Mouse (Mus musculus): Measurements from ENCODE around the gene Uts2. TPM values are rescaled to one million over a fixed set of nuclear protein-coding genes. Genes with fewer than 3 reads are reported as not detected.

The Uts2 gene
- total and polyA plus RNA-seq, 3 experiments = not detected

- no peaks in the 10 kb centered on the region for H3K9me3 ChIP-seq (replicated peaks; ENCODE audit: insufficient read depth, low read length)
- no peak for DNase-seq (ENCODE audit: low read depth, low spot score)
- H3K4me1 ChIP-seq (ENCODE audit: control insufficient read depth in 1 of 2, insufficient read depth in 2 of 2, low read length in 2 of 2) = no peaks in the 10 kb centered on the region
- no peaks in the 10 kb centered on the region for H3K36me3 ChIP-seq (ENCODE audit: control insufficient read depth in 1 of 2, insufficient read depth in 2 of 2, low read length in 2 of 2)
- no peak overlapping the region for H3K9ac ChIP-seq (ENCODE audit: control insufficient read depth, low read depth, low read length, poor library complexity, severe bottlenecking)
- H3K27me3 ChIP-seq (ENCODE audit: control insufficient read depth in 1 of 2, insufficient read depth in 2 of 2, low read length in 2 of 2) = no peaks in the 10 kb centered on the region; a peak in 2 of 4 replicates
- TF ChIP-seq KAT2A (conservative IDR thresholded peaks at IDR 0.05; ENCODE audit: low read depth, low read length) (no peak), HCFC1 (IDR thresholded peaks at IDR 0.05; ENCODE audit: low read depth, low read length) (no peak), USF2 (IDR thresholded peaks at IDR 0.05; ENCODE audit: borderline replicate concordance in 1 of 2, insufficient read depth in 1 of 2, low read depth in 1 of 2, low read length in 2 of 2) (no peak), CHD1 (IDR thresholded peaks at IDR 0.05; ENCODE audit: low read depth, low read length) (no peak), ZC3H11A (IDR thresholded peaks at IDR 0.05; ENCODE audit: low read depth, low read length) (no peak), MEF2A (IDR thresholded peaks at IDR 0.05; ENCODE audit: extremely low read depth, insufficient replicate concordance, low read depth, low read length, poor library complexity, severe bottlenecking) (no peak), ZNF384 (IDR thresholded peaks at IDR 0.05; ENCODE audit: low read depth, low read length) (no peak), CTCF (IDR thresholded peaks at IDR 0.05 in 2 of 3, conservative IDR thresholded peaks at IDR 0.05 in 1 of 3; ENCODE audit: control insufficient read depth in 1 of 3, insufficient read depth in 1 of 3, low read depth in 2 of 3, low read length in 3 of 3, poor library complexity in 1 of 3, severe bottlenecking in 1 of 3) (no peak), MAFK (IDR thresholded peaks at IDR 0.05; ENCODE audit: borderline replicate concordance, low read depth, low read length) (no peak), TAL1 (IDR thresholded peaks at IDR 0.05; ENCODE audit: low read length) (no peak), SMC3 (IDR thresholded peaks at IDR 0.05; ENCODE audit: low read depth, low read length) (no peak), JUND (IDR thresholded peaks at IDR 0.05; ENCODE audit: low read depth, low read length) (no peak), GATA1 (IDR thresholded peaks at IDR 0.05; ENCODE audit: low read depth, low read length) (no peak), RCOR1 (IDR thresholded peaks at IDR 0.05; ENCODE audit: low read depth, low read length) (no peak), ZKSCAN1 (IDR thresholded peaks at IDR 0.05; ENCODE audit: low read depth, low read length) (no peak), UBTF (IDR thresholded peaks at IDR 0.05; ENCODE audit: borderline replicate concordance, insufficient read depth, low read depth, low read length) (no peak), RAD21 (IDR thresholded peaks at IDR 0.05; ENCODE audit: low read depth, low read length) (no peak), POLR2AphosphoS5 (IDR thresholded peaks at IDR 0.05; ENCODE audit: borderline replicate concordance, low read depth, low read length) (no peak), GABPA (IDR thresholded peaks at IDR 0.05; ENCODE audit: low read depth, low read length) (no peak), USF1 (IDR thresholded peaks at IDR 0.05; ENCODE audit: low read depth, low read length) (no peak)
- no peak overlapping the region for H3K4me3 ChIP-seq (ENCODE audit: control insufficient read depth in 1 of 2, insufficient read depth in 1 of 2, low read depth in 2 of 2, low read length in 2 of 2)
- no peaks in the 10 kb centered on the region for H3K79me2 ChIP-seq (ENCODE audit: control insufficient read depth, insufficient read depth, low read length, poor library complexity)
- H3K27ac ChIP-seq (ENCODE audit: control insufficient read depth, low read depth, low read length) = no peak overlapping the region
These were observed 34.7 kb upstream of the Uts2 start for GRCm38 (mm10) chr4:150962231-150962630.

- Histone ChIP-seq H3K27me3 (ENCODE audit: control insufficient read depth in 1 of 2, insufficient read depth in 2 of 2, low read length in 2 of 2) (no peaks in the 10 kb centered on the region; a peak in 1 of 4 replicates), H3K9me3 (replicated peaks; ENCODE audit: insufficient read depth, low read length) (no peaks in the 10 kb centered on the region), H3K4me3 (ENCODE audit: control insufficient read depth in 1 of 2, insufficient read depth in 1 of 2, low read depth in 2 of 2, low read length in 2 of 2) (no peak overlapping the region), H3K36me3 (ENCODE audit: control insufficient read depth in 1 of 2, insufficient read depth in 2 of 2, low read length in 2 of 2) (no peaks in the 10 kb centered on the region), H3K79me2 (ENCODE audit: control insufficient read depth, insufficient read depth, low read length, poor library complexity) (no peaks in the 10 kb centered on the region), H3K9ac (ENCODE audit: control insufficient read depth, low read depth, low read length, poor library complexity, severe bottlenecking) (no peak overlapping the region), H3K4me1 (ENCODE audit: control insufficient read depth in 1 of 2, insufficient read depth in 2 of 2, low read length in 2 of 2) (no peaks in the 10 kb centered on the region), H3K27ac (ENCODE audit: control insufficient read depth, low read depth, low read length) (no peak overlapping the region)
- TF ChIP-seq TAL1 (IDR thresholded peaks at IDR 0.05; ENCODE audit: low read length) (no peak), MEF2A (IDR thresholded peaks at IDR 0.05; ENCODE audit: extremely low read depth, insufficient replicate concordance, low read depth, low read length, poor library complexity, severe bottlenecking) (no peak), ZKSCAN1 (IDR thresholded peaks at IDR 0.05; ENCODE audit: low read depth, low read length) (no peak), EP300 (IDR thresholded peaks at IDR 0.05; ENCODE audit: low read depth in 1 of 2, low read length in 2 of 2) (no peak), NRF1 (IDR thresholded peaks at IDR 0.05; ENCODE audit: insufficient read depth, low read depth, low read length, poor library complexity, severe bottlenecking) (no peak), KAT2A (conservative IDR thresholded peaks at IDR 0.05; ENCODE audit: low read depth, low read length) (no peak), TCF12 (IDR thresholded peaks at IDR 0.05; ENCODE audit: low read depth, low read length) (no peak), BHLHE40 (IDR thresholded peaks at IDR 0.05; ENCODE audit: borderline replicate concordance, low read depth, low read length) (no peak), MYC (IDR thresholded peaks at IDR 0.05; ENCODE audit: low read depth, low read length) (no peak), POLR2AphosphoS5 (IDR thresholded peaks at IDR 0.05; ENCODE audit: borderline replicate concordance, low read depth, low read length) (no peak), USF2 (IDR thresholded peaks at IDR 0.05; ENCODE audit: borderline replicate concordance in 1 of 2, insufficient read depth in 1 of 2, low read depth in 1 of 2, low read length in 2 of 2) (no peak), USF1 (IDR thresholded peaks at IDR 0.05; ENCODE audit: low read depth, low read length) (no peak)
- DNase-seq (ENCODE audit: low read depth, low spot score) = no peak
These were observed 33.2 kb upstream of the Uts2 start for GRCm38 (mm10) chr4:150963711-150964110.
